Mouse (Mus musculus) ES-E14 (cell line): ENCODE measurements at regions not wholly inside any gene's neighbourhood (a gene's known extent, or its start where the extent isn't known, plus 50 kb on each side); places are given as distances from the start of the nearest gene placed in this dataset.

Experiments used
- DNase-seq: peaks from one replicate; pipeline ENCODE4 v3.0.0-alpha.2; 2013; ENCODE audit warnings: low read depth, low spot score
- H3K27ac ChIP-seq: 2 replicates; pipeline ENCODE4 v1.5.1; 2012; ENCODE audit warnings: low read depth, mild to moderate bottlenecking, low read length, moderate library complexity, mixed read lengths; ENCODE audit not compliant: poor library complexity, insufficient read depth, severe bottlenecking
- H3K36me3 ChIP-seq: 2 replicates; pipeline ENCODE4 v1.6.1; 2012; ENCODE audit warnings: mild to moderate bottlenecking, low read length, moderate library complexity, mixed read lengths; ENCODE audit not compliant: control insufficient read depth, poor library complexity, insufficient read depth, severe bottlenecking
- H3K4me1 ChIP-seq, 2 experiments: fragments of 150-350 bp in 1 of 2; sonication (generic) in 1 of 2; 2 replicates each; pipeline ENCODE4 v1.6.1; 2012; ENCODE audit warnings: low read length in 2 of 2, mild to moderate bottlenecking in 1 of 2, mixed read lengths in 1 of 2; ENCODE audit not compliant: control insufficient read depth in 2 of 2, insufficient read depth in 2 of 2, poor library complexity in 1 of 2
- H3K4me3 ChIP-seq, 2 experiments: fragments of 150-350 bp in 1 of 2; sonication (generic) in 1 of 2; 2 replicates each; pipeline ENCODE4 v1.5.1; 2012; ENCODE audit warnings: low read length in 2 of 2, low read depth in 1 of 2, mild to moderate bottlenecking in 1 of 2, mixed read lengths in 1 of 2; ENCODE audit not compliant: insufficient read depth in 1 of 2, poor library complexity in 1 of 2, severe bottlenecking in 1 of 2
- H3K9ac ChIP-seq: 2 replicates; pipeline ENCODE4 v1.6.1; 2012; ENCODE audit warnings: low read depth, mild to moderate bottlenecking, low read length, mixed read lengths; ENCODE audit not compliant: poor library complexity, insufficient read depth, severe bottlenecking
- H3K9me3 ChIP-seq: fragments of 150-350 bp; sonication (generic); 2 replicates; pipeline ENCODE4 v1.6.1; 2012; ENCODE audit warnings: low read depth, mild to moderate bottlenecking, low read length; ENCODE audit not compliant: control insufficient read depth, insufficient read depth
- CHD2 ChIP-seq: IDR thresholded peaks from 2 replicates; pipeline ENCODE4 v1.6.1; 2014; ENCODE audit warnings: mild to moderate bottlenecking, low read depth, low read length, inconsistent platforms
- HCFC1 ChIP-seq: IDR thresholded peaks from 2 replicates; pipeline ENCODE4 v1.6.1; 2012; ENCODE audit warnings: low read length, inconsistent platforms, borderline replicate concordance; ENCODE audit not compliant: insufficient read depth
- MAFK ChIP-seq: IDR thresholded peaks from 2 replicates; pipeline ENCODE4 v1.6.1; 2014; ENCODE audit warnings: mild to moderate bottlenecking, low read depth, low read length, inconsistent platforms; ENCODE audit not compliant: insufficient read depth
- ZC3H11A ChIP-seq: IDR thresholded peaks from 2 replicates; pipeline ENCODE4 v1.6.1; 2012; ENCODE audit warnings: low read depth, mild to moderate bottlenecking, inconsistent platforms, low read length, borderline replicate concordance
- ZNF384 ChIP-seq: IDR thresholded peaks from 2 replicates; pipeline ENCODE4 v1.6.1; 2012; ENCODE audit warnings: low read depth, low read length, inconsistent platforms
- in situ Hi-C, 2 experiments: fragments of 600-800 bp; cut with MboI; formaldehyde crosslinking; loops; one replicate each; pipeline ENCODE4 v1.15.1; 2025; ENCODE audit warnings: low sequenced_read_pairs in 2 of 2, inconsistent platforms in 1 of 2; ENCODE audit not compliant: unreplicated experiment in 2 of 2

DNA sequence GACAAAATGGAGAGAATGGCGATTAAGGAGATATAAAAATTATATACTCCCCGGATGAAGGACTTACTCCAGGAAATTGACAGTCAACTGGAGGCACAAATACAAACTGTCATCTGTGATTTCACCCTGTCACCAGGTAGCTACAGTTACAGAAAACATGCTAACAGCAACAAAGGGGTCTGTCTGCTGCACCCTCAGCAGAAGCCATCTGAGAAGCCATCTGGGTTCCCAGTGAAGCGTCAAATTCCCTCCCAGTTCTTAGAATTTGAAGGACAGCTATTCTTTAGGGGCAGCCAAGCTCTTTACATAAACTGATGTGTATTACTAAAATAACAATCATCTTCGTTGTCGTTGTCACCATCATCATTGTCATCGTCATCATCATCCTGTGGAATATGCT is 561.6 kb upstream of the 4930452B06Rik start:
- H3K4me3 ChIP-seq: no peak overlapping the region
- no peaks in the 10 kb centered on the region for H3K36me3 ChIP-seq
- no peaks in the 10 kb centered on the region for H3K9me3 ChIP-seq
- DNase-seq: no peak
- no peak overlapping the region for H3K27ac ChIP-seq
- no peak for TF ChIP-seq HCFC1
- TF ChIP-seq ZNF384: no peak
- no peak for TF ChIP-seq ZC3H11A
- TF ChIP-seq CHD2: no peak
- TF ChIP-seq MAFK: no peak
- H3K9ac ChIP-seq: no peak overlapping the region
- in situ Hi-C loops: no loop called here
- H3K4me1 ChIP-seq: no peaks in the 10 kb centered on the region

DNA sequence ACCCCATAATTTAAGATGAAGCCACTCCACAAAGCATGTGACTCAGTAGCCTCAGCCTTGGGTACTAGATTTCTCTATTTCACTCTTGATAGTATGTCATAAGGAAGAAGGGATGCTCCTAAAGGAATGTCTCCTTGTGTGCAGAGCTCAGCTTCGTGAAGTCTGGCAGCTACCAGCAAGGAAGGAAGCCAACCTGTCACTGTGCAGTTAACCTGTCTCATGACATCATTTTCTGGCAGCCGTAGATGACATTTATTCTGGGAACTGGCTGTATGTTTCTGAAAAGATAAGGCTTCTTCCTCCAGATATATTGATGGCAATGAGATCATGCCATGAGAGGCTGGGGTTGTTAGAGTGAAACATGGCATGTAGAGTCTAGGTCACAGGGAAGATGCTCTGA is 534.2 kb upstream of the 4930452B06Rik start:
- Histone ChIP-seq H3K4me3 (no peak overlapping the region), H3K36me3 (no peaks in the 10 kb centered on the region), H3K9ac (no peak overlapping the region), H3K27ac (no peak overlapping the region), H3K9me3 (no peaks in the 10 kb centered on the region), H3K4me1 (no peaks in the 10 kb centered on the region)
- TF ChIP-seq ZC3H11A: no peak
- TF ChIP-seq MAFK: no peak
- no peak for TF ChIP-seq HCFC1
- no peak for TF ChIP-seq CHD2
- no peak for TF ChIP-seq ZNF384
- in situ Hi-C loops: no loop called here
- no peak for DNase-seq

DNA sequence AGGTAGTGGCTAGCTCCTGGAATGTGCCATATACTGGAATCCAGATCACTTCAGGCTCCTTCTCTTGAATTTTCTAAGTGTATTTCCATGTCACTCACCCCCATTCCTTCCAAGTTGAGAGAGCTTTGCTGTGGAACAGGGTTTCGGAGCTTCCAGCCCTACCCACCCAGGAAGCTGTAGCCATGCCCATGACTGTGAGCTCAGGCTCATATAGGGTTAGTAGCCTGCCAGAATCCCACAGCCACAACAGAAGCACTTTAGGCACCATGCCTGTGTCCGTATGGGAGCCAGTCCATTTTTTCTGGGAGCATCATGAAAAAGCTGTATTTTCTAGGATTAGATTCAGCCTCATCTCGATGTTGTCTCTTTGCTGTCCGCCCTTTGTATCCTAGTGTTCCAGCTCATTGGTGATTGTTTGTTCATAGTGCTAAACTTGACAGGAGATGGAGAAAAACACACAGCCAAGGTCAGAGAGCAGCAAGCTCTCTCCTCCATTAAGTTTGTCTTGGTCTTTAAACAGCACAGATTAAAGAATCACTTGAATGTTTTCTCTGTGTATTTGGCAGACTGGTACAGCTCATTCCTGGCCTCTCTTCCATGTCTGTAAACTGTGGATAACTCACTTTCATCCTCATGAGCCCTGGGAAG is 526.2 kb upstream of the 4930452B06Rik start:
- Histone ChIP-seq H3K9me3 (no peaks in the 10 kb centered on the region), H3K36me3 (no peaks in the 10 kb centered on the region), H3K4me1 (no peaks in the 10 kb centered on the region), H3K9ac (no peak overlapping the region), H3K4me3 (no peak overlapping the region), H3K27ac (no peak overlapping the region)
- in situ Hi-C loops: no loop called here
- no peak for TF ChIP-seq CHD2
- TF ChIP-seq ZNF384: no peak
- no peak for TF ChIP-seq MAFK
- no peak for TF ChIP-seq HCFC1
- no peak for TF ChIP-seq ZC3H11A
- no peak for DNase-seq

DNA sequence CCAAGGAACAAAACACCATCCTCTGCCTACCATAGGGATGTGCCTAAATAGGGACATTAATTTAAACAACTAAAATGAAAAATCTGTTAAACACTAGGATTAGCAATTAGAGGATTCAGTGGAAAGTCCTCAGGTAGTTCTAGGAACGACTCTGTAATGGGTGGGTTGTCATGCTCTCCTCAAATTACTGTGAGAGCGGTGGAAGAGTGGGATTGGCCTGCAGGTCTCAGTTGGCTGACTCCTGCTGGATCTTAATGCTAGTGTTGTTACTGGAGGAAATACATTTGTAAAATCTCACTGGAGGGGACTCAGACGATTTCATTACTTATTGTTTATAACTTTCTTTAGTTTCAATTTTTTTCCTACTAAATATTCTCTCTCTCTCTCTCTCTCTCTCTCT is 525.6 kb upstream of the 4930452B06Rik start:
- no peaks in the 10 kb centered on the region for H3K36me3 ChIP-seq
- TF ChIP-seq HCFC1 (no peak), MAFK (no peak), ZNF384 (no peak), CHD2 (no peak), ZC3H11A (no peak)
- no peak overlapping the region for H3K9ac ChIP-seq
- no peaks in the 10 kb centered on the region for H3K9me3 ChIP-seq
- no peaks in the 10 kb centered on the region for H3K4me1 ChIP-seq
- no peak overlapping the region for H3K27ac ChIP-seq
- DNase-seq: no peak
- H3K4me3 ChIP-seq: no peak overlapping the region
- in situ Hi-C loops: no loop called here

DNA sequence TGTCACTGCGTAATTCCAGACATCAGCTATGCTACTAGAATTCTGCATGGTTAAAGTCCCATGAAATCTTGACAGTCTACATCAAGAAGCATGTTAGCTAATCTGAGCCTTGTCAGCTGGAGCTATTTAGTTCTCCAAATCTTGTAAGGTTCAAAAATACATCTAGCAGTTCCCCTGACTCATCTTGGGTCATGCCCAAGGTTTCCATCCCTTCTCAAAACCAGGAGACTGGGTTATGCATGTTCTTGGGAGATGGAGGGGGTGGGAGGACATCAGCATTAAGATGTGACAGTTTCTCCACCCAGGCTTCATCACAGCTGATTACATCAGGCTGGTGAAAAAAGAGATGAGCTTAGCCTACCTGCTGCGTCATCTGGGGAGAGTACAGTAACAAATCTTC is 495.3 kb upstream of the 4930452B06Rik start:
- no peak for DNase-seq
- no peak overlapping the region for H3K4me3 ChIP-seq
- H3K9me3 ChIP-seq: no peaks in the 10 kb centered on the region
- no peaks in the 10 kb centered on the region for H3K36me3 ChIP-seq
- H3K9ac ChIP-seq: no peak overlapping the region
- no peak overlapping the region for H3K27ac ChIP-seq
- no peak for TF ChIP-seq MAFK
- no peak for TF ChIP-seq ZC3H11A
- no peak for TF ChIP-seq HCFC1
- no peak for TF ChIP-seq CHD2
- TF ChIP-seq ZNF384: no peak
- no peaks in the 10 kb centered on the region for H3K4me1 ChIP-seq
- in situ Hi-C loops: no loop called here
